Mouse (Mus musculus) heart, embryonic 15.5 days (tissue): Measurements from ENCODE around the gene Notum. TPM values are rescaled to one million over a fixed set of nuclear protein-coding genes. Genes with fewer than 3 reads are reported as not detected.

Experiments
- ATAC-seq: fragments of 200-750 bp; cut with Nextera tagmentation; replicated peaks from 2 replicates; pipeline ENCODE4 v1.8.0; 2017; ENCODE audit warnings: low read depth, moderate TSS enrichment; ENCODE audit not compliant: insufficient number of reproducible peaks, insufficient read depth, low FRiP score
- H3K27ac ChIP-seq: fragments of 300-500 bp; sonication (generic); 2 replicates; pipeline ENCODE4 v1.5.1; 2015; ENCODE audit warnings: mild to moderate bottlenecking, inconsistent platforms
- H3K27me3 ChIP-seq: fragments of 300-500 bp; sonication (generic); 2 replicates; pipeline ENCODE4 v1.6.1; 2015; ENCODE audit warnings: inconsistent platforms
- H3K36me3 ChIP-seq: fragments of 300-500 bp; sonication (generic); 2 replicates; pipeline ENCODE4 v1.6.1; 2015; ENCODE audit warnings: mild to moderate bottlenecking, inconsistent platforms
- H3K4me1 ChIP-seq: fragments of 300-500 bp; sonication (generic); replicated peaks from 2 replicates; pipeline ENCODE4 v1.6.1; 2015; ENCODE audit warnings: inconsistent platforms
- H3K4me2 ChIP-seq: fragments of 300-500 bp; sonication (generic); 2 replicates; pipeline ENCODE4 v1.6.1; 2015; ENCODE audit warnings: inconsistent platforms, mild to moderate bottlenecking, moderate library complexity
- H3K4me3 ChIP-seq: fragments of 300-500 bp; sonication (generic); 2 replicates; pipeline ENCODE4 v1.5.1; 2015; ENCODE audit warnings: mild to moderate bottlenecking, inconsistent platforms
- H3K9ac ChIP-seq: fragments of 300-500 bp; sonication (generic); 2 replicates; pipeline ENCODE4 v1.6.1; 2015; ENCODE audit warnings: mild to moderate bottlenecking, inconsistent platforms
- H3K9me3 ChIP-seq: fragments of 300-500 bp; sonication (generic); replicated peaks from 2 replicates; pipeline ENCODE4 v1.6.1; 2016; ENCODE audit warnings: inconsistent platforms
- WGBS: fragments of 180-500 bp; shearing (Covaris S2); methylation state at CpG from one replicate; pipeline ENCODE4 v1.1.7; 2015; ENCODE audit warnings: mixed read lengths; 5-methylcytosine and 5-hydroxymethylcytosine counted together
- polyA plus RNA-seq: library from polyadenylated mRNA; unstranded; fragments of >200 nt; fragmentation: Nextera tagmentation; extraction: Ambion mirVana; gene quantifications from 2 replicates; pipeline ENCODE4 v1.2.1, GENCODE M21; 2015

Gene Notum
- polyA plus RNA-seq, 1 experiment from 2014 or later: 1.5 TPM

DNA sequence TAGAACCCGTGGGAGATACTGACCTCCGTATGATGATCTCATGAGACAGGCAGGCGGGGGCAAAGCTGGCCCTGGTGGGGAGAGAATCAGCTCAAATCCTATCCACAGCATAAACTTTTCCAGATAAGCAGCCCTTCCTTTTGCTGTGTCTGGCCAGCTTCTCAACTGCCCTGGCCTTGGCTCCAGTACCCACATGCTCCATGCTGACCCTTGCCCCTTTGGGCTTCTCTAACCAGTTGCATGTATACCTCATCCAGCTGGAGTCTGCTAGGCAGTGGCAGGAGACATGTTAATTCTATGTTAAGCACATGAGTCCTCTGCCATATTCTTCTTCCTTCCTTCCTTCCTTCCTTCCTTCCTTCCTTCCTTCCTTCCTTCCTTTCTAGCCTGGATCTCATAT is 6.2 kb downstream of the Notum start:
- ATAC-seq: no peak
- 82% methylated on average over 3 of the region's 3 CpGs for WGBS

DNA sequence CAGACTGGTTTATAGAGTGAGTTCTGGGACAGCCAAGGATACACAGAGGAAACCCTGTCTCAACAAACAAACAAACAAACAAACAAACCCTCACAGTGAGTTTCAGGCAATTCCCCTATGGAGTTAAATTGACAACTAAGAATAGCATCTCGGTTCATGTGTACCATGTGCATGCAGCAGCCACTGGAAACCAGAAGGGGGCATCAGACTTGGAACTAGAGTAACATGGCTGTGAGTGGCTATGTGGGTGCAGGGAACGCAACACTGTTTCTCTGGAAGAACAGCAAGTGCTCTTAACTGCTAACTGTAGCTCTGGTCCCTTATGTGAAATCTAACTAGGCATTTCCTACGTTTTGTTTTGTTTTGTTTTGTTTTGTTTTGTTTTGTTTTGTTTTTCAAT is 9.1 kb downstream of the Notum start:
- ATAC-seq: no peak
- WGBS: 67% methylated on average over 3 of the region's 3 CpGs
- peaks cover 16% of the 10 kb centered on the region for H3K4me1 ChIP-seq
- no peaks in the 10 kb centered on the region for H3K36me3 ChIP-seq
- peaks cover 11% of the 10 kb centered on the region for H3K27me3 ChIP-seq
- H3K9me3 ChIP-seq: no peaks in the 10 kb centered on the region
- H3K4me3 ChIP-seq: no peak overlapping the region
- H3K27ac ChIP-seq: no peak overlapping the region
- no peak overlapping the region for H3K9ac ChIP-seq
- H3K4me2 ChIP-seq: no peak overlapping the region

More for the DNA sequence above, 6.2 kb downstream of the Notum start:
- H3K27ac ChIP-seq: no peak overlapping the region
- no peak overlapping the region for H3K9ac ChIP-seq
- peaks cover 39% of the 10 kb centered on the region for H3K27me3 ChIP-seq
- no peak overlapping the region for H3K4me2 ChIP-seq
- H3K4me1 ChIP-seq: peaks cover 9% of the 10 kb centered on the region
- H3K36me3 ChIP-seq: no peaks in the 10 kb centered on the region
- no peaks in the 10 kb centered on the region for H3K9me3 ChIP-seq
- no peak overlapping the region for H3K4me3 ChIP-seq

- ATAC-seq: peak; percentile 33; the same call in 1 of the 2 replicates
- peaks cover 25% of the 10 kb centered on the region for H3K4me1 ChIP-seq
- peak within 1 kb of the TSS; percentile 95 for H3K27ac ChIP-seq
- H3K9me3 ChIP-seq: no peaks in the 10 kb centered on the region
- peak within 1 kb of the TSS; percentile 70 for H3K9ac ChIP-seq
- H3K4me2 ChIP-seq: peak within 1 kb of the TSS; percentile 70
- WGBS: 4% methylated on average over 13 of the region's 13 CpGs
- H3K27me3 ChIP-seq: no peaks in the 10 kb centered on the region
- peak within 1 kb of the TSS; percentile 61 for H3K4me3 ChIP-seq
- no peaks in the 10 kb centered on the region for H3K36me3 ChIP-seq
These were observed 12.9 kb downstream of the Notum start, which contains the start of gene Myadml2 for GRCm38 (mm10) chr11:120648001-120648476. Gene Myadml2, minus strand, starts transcription at chr11:120648158.

DNA sequence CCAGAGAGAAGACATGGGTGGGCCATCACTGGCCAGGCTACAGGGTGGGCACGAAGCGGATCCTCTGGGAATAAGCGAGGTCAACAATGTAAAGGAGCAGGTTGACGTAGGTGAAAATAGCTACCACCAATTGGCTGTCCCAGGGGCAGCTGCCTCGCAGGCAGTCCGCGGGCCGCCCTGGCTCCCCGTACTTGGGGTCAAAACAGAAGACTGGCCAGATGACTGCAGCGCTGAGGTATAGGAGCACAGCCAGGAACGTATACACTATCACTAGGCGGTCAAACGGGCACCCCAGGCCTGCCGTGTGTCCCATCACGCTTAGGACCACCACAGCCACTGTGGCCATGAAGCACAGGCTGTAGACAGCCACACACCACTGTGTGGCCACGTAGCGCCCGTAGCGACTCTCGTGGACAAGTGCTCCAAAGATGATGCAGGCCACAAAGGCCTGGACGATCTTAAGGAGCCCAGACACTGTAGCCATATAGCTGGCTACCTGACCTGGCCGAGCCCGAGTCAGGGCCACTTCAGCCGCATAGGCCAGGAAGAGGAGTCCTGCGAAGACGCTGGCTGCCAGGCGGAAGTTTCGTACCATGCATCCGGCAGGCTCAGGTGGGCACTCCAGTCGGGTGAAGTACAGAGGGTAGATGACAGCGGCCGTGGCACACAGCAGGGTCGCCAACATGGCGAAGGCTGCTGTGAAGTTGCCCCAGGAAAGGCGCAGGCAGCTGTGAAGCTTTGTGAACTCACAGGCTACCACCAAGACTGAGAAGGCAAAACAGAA is 13.7 kb downstream of the Notum start:
- ATAC-seq: no peak
- no peaks in the 10 kb centered on the region for H3K27me3 ChIP-seq
- peak overlapping the region; percentile 70 for H3K4me2 ChIP-seq
- H3K27ac ChIP-seq: peak overlapping the region; percentile 95
- H3K9me3 ChIP-seq: no peaks in the 10 kb centered on the region
- H3K36me3 ChIP-seq: no peaks in the 10 kb centered on the region
- WGBS: 69% methylated on average over 35 of the region's 35 CpGs
- peak overlapping the region; percentile 61 for H3K4me3 ChIP-seq
- H3K4me1 ChIP-seq: peaks cover 33% of the 10 kb centered on the region
- H3K9ac ChIP-seq: peak overlapping the region; percentile 70

DNA sequence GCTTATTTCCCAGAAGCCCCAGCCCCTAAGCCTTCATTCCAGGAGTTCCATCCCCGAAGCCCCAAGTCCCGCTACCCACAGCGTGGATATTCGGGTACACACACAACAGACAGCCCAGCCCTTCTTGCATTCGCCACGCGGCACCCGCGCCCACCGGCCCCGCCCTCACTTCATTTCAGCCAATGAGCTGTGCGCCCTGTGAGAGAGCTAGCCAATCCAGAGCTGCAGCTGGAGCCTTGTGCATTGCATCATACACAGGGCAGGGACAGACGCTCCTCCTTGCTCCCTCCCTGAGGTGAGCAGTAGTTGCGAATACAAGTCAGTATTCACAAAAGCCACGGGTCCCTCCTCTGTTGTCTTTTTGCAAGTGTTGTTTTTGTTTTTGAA is 17.4 kb downstream of the Notum start, which contains the start of gene Pycr1:
TSS of gene Pycr1 (minus strand) at position 169 of the 387 bp plus-strand sequence.
- H3K27ac ChIP-seq: peak within 1 kb of the TSS; percentile 38
- peak within 1 kb of the TSS; percentile 70 for H3K9ac ChIP-seq
- peak within 1 kb of the TSS; percentile 60 for H3K4me3 ChIP-seq
- no peaks in the 10 kb centered on the region for H3K36me3 ChIP-seq
- WGBS: 0% methylated on average over 15 of the region's 15 CpGs
- H3K27me3 ChIP-seq: no peaks in the 10 kb centered on the region; the same call in 1 of the 2 replicates
- peak within 1 kb of the TSS; percentile 93 for H3K4me2 ChIP-seq
- ATAC-seq: peak; percentile 97
- H3K9me3 ChIP-seq: no peaks in the 10 kb centered on the region
- H3K4me1 ChIP-seq: peaks cover 32% of the 10 kb centered on the region

- H3K36me3 ChIP-seq: no peaks in the 10 kb centered on the region
- peak; percentile 32 for ATAC-seq
- H3K27me3 ChIP-seq: no peaks in the 10 kb centered on the region; the same call in 1 of the 2 replicates
- H3K4me3 ChIP-seq: peak overlapping the region; percentile 60
- H3K9ac ChIP-seq: peak overlapping the region; percentile 70
- WGBS: under 1% methylated on average over 18 of the region's 18 CpGs
- H3K4me1 ChIP-seq: peaks cover 30% of the 10 kb centered on the region
- H3K27ac ChIP-seq: peak overlapping the region; percentile 38; the same call in 1 of the 2 replicates
- no peaks in the 10 kb centered on the region for H3K9me3 ChIP-seq
- peak overlapping the region; percentile 93 for H3K4me2 ChIP-seq
These were observed 17.9 kb downstream of the Notum start for GRCm38 (mm10) chr11:120642939-120643600.

DNA sequence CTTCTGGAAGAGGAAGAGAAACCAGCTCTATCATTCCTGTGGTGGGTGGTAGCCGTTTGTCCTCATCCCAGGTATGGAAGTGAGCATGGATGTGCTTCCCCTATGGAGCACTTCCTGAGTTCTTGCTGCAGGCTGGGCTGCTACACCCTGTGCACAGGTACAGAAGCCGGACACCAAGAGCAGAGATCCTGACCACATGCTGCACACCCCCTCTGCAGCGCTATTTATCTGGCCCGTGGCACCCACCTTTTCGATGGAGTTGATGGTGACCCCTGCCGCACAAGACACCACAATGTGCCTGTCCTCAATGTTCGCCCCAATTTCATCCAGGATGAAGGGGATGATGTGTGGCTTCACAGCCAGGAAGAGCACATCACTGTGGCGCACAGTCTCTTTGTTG is 19.1 kb downstream of the Notum start:
- Histone ChIP-seq H3K9ac (no peak overlapping the region; the same call in 1 of the 2 replicates), H3K27me3 (no peaks in the 10 kb centered on the region; the same call in 1 of the 2 replicates), H3K27ac (no peak overlapping the region), H3K9me3 (no peaks in the 10 kb centered on the region), H3K4me2 (no peak overlapping the region), H3K4me1 (peaks cover 19% of the 10 kb centered on the region), H3K4me3 (no peak overlapping the region), H3K36me3 (no peaks in the 10 kb centered on the region)
- 81% methylated on average over 8 of the region's 8 CpGs for WGBS
- no peak for ATAC-seq

- H3K27me3 ChIP-seq: no peaks in the 10 kb centered on the region; the same call in 1 of the 2 replicates
- no peaks in the 10 kb centered on the region for H3K36me3 ChIP-seq
- no peak overlapping the region for H3K4me3 ChIP-seq
- no peak overlapping the region for H3K4me2 ChIP-seq
- peaks cover 16% of the 10 kb centered on the region for H3K4me1 ChIP-seq
- 0 out of 2 replicates have a peak overlapping the region, but pooled peaks have one; percentile 10 for H3K9ac ChIP-seq
- ATAC-seq: no peak
- no peaks in the 10 kb centered on the region for H3K9me3 ChIP-seq
- WGBS: 57% methylated on average over 9 of the region's 9 CpGs
- H3K27ac ChIP-seq: no peak overlapping the region
These were observed 19.7 kb downstream of the Notum start for GRCm38 (mm10) chr11:120641255-120641654.

DNA sequence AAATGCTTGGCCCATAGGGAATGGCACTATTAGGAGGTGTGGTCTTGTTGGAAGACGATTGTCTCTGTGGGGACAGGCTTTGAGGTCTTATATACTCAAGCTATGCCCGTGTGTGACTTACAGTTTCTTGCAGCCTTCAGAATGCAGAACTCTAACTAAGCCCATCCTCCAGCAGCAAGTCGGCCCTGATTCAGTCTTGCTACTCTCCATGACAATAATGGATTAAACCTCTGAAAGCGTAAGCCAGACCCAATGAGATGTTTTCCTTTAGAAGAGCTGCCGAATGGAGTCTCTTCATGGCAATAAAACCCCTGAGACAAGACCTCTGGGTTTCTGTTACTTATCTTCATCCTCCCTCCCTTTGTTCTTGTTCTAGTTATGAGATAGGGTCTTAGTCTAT is 26.2 kb downstream of the Notum start:
- no peak overlapping the region for H3K27ac ChIP-seq
- WGBS: 84% methylated on average over 5 of the region's 5 CpGs

DNA sequence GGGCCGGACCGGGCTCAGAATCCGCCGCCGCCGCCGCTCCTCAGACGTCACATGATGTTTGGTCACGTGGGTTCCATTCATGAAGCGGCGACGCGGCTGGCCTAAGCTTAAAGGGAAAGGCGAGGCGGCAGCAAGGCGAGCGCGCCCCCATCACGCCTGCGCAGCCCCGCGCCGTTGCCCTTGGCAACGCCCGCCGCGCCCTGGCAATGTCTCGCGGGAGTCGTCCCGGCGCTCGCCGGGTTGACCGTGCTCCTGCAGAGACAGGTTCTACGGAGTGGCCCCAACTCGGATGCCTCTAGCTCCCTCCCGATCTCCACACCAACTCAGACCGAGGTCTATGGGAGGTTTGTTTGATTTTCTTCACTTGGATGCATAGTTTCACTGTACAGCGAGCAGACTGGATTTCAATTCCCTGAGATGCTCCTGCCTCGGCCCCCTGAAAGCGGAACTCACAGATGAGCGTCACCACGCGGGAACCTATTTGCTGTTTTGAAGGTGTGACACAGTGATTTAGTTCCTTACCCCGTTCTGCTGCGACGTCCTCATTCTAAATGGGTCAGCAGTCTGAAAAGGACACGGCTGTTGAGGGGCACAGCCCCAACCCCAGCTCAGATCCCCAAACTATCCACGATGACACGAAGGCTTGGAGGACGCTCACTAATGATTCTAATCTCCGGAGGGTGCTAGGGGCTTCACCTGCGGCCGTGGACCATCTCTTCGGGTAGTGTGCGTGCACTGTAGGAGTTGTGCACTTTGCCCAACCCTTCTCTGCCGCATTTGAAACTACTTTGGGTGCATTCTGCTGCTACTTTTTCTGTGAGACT is 27.2 kb downstream of the Notum start, which contains the start of gene Mafg:
TSS of gene Mafg (minus strand) at position 81 of the 824 bp plus-strand sequence.
- Histone ChIP-seq H3K4me1 (peaks cover 44% of the 10 kb centered on the region), H3K27me3 (no peaks in the 10 kb centered on the region), H3K9ac (peak within 1 kb of the TSS; percentile 94), H3K4me2 (peak within 1 kb of the TSS; percentile 94), H3K27ac (peak within 1 kb of the TSS; percentile 86), H3K9me3 (no peaks in the 10 kb centered on the region), H3K36me3 (peaks cover 5% of the 10 kb centered on the region; the same call in 1 of the 2 replicates), H3K4me3 (peak within 1 kb of the TSS; percentile 95)
- peak; percentile 88 for ATAC-seq
- 10% methylated on average over 54 of the region's 58 CpGs for WGBS

More for the DNA sequence above, 26.2 kb downstream of the Notum start:
- Histone ChIP-seq H3K27me3 (no peaks in the 10 kb centered on the region), H3K4me2 (no peak overlapping the region), H3K4me1 (peaks cover 33% of the 10 kb centered on the region), H3K9me3 (no peaks in the 10 kb centered on the region), H3K9ac (no peak overlapping the region), H3K4me3 (no peak overlapping the region), H3K36me3 (no peaks in the 10 kb centered on the region)
- no peak for ATAC-seq
